Mouse (Mus musculus) brain, adult 2 months (tissue): Measurements from ENCODE around the gene Zfp735.

Experiments used
- DNase-seq: peaks from one replicate; pipeline ENCODE4 v3.0.0; 2011; ENCODE audit warnings: low read depth, low spot score

Gene Zfp735

DNA sequence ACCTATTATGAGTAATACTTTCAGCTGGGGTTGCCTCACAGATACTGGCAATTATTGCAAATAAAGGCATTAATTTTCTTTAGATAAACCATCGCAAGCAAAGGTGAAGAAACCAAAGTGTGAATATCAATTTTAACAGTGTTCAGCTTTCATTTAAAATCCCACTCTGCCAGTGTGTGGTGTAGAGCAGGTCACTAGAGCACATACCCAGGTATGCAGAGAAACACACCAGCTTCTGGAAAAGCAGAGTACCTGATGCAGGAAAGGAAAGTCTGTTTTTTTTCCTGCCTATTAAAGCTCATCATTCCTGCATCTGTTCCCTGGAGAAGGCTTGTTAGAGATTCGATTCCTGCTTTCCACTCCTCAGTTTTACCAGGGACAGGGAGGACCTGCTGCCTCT is at the start of gene Zfp735:
Zfp735 (plus strand) TSS at position 301 of the 400 bp plus-strand sequence.
- no peak for DNase-seq

DNA sequence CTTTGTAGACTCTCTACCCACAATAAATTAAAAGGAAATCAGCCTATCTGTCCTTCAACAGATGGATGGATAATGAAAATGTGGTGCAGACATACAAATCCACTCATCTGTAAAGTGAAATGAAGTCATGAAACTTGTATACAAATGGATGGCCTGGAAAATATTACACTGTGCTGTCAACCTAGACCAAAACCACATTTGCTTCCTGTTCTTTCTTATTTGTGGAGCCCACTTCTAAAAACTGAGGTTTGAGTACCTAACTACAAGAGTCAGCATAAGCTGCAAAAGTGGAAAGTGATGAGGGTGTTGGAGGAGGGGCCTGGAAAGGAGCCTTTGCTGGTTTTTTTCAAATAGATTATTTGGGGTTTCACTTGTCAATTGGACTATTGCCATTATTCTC is 70.5 kb downstream of the Zfp735 start:
- no peak for DNase-seq
